Mouse (Mus musculus) CH12.LX (cell line): ENCODE measurements at regions not wholly inside any gene's neighbourhood (a gene's known extent, or its start where the extent isn't known, plus 50 kb on each side); places are given as distances from the start of the nearest gene placed in this dataset.

ENCODE experiments used
- DNase-seq: peaks from one replicate; pipeline ENCODE4 v3.0.0-alpha.2; 2013; ENCODE audit errors: extremely low read depth
- H3K27ac ChIP-seq: 2 replicates; pipeline ENCODE4 v1.5.1; 2012; ENCODE audit warnings: low read depth, mild to moderate bottlenecking, control low read depth, moderate library complexity; ENCODE audit not compliant: insufficient read depth
- H3K27me3 ChIP-seq: replicated peaks from 2 replicates; pipeline ENCODE3; 2012; ENCODE audit warnings: inconsistent platforms
- H3K36me3 ChIP-seq, 2 experiments: replicated peaks in 1 of 2; 2 replicates each; pipeline versions ENCODE3 to v1.6.1; 2012; ENCODE audit warnings: inconsistent platforms in 1 of 2, low read length in 1 of 2, mild to moderate bottlenecking in 1 of 2, mixed read lengths in 1 of 2, moderate library complexity in 1 of 2; ENCODE audit not compliant: control insufficient read depth in 1 of 2, insufficient read depth in 1 of 2
- H3K4me1 ChIP-seq, 2 experiments: 2 replicates each; pipeline ENCODE4 v1.6.1; 2012; ENCODE audit warnings: inconsistent platforms in 1 of 2, moderate library complexity in 1 of 2; ENCODE audit not compliant: insufficient read depth in 2 of 2, control insufficient read depth in 1 of 2
- H3K4me2 ChIP-seq: 2 replicates; pipeline ENCODE4 v1.6.1; 2012; ENCODE audit warnings: low read depth, mild to moderate bottlenecking, control low read depth; ENCODE audit not compliant: poor library complexity, insufficient read depth, severe bottlenecking
- H3K4me3 ChIP-seq, 3 experiments: fragments of 150-350 bp in 1 of 3; sonication (generic) in 1 of 3; replicated peaks in 1 of 3; 2 replicates each; pipeline versions ENCODE3 to v1.5.1; 2011 to 2012; ENCODE audit warnings: low read depth in 2 of 3, low read length in 2 of 3, mild to moderate bottlenecking in 2 of 3, moderate library complexity in 2 of 3, control low read depth in 1 of 3, improper control_type of control experiment in 1 of 3, inconsistent platforms in 1 of 3, mixed read lengths in 1 of 3; ENCODE audit not compliant: poor library complexity in 1 of 3
- H3K79me2 ChIP-seq: replicated peaks from 2 replicates; pipeline ENCODE4 v1.6.1; 2012; ENCODE audit warnings: mild to moderate bottlenecking, moderate library complexity; ENCODE audit not compliant: control insufficient read depth, poor library complexity, insufficient read depth, severe bottlenecking; ENCODE audit errors: extremely low read depth
- H3K9ac ChIP-seq: 2 replicates; pipeline ENCODE4 v1.6.1; 2012; ENCODE audit warnings: low read depth, mild to moderate bottlenecking, control low read depth, moderate library complexity; ENCODE audit not compliant: insufficient read depth
- H3K9me3 ChIP-seq: replicated peaks from 2 replicates; pipeline ENCODE3; 2012; ENCODE audit warnings: low read length, inconsistent platforms, mixed read lengths
- CHD1 ChIP-seq: IDR thresholded peaks from 2 replicates; pipeline ENCODE4 v1.6.1; 2012; ENCODE audit warnings: low read depth, low read length, improper control_type of control experiment, inconsistent platforms
- CTCF ChIP-seq, 2 experiments: IDR thresholded peaks in 1 of 2; conservative IDR thresholded peaks in 1 of 2; 2 replicates each; pipeline ENCODE4 v1.5.1; 2011 to 2012; ENCODE audit warnings: low read depth in 2 of 2, low read length in 2 of 2, improper control_type of control experiment in 1 of 2, inconsistent platforms in 1 of 2, mild to moderate bottlenecking in 1 of 2, moderate library complexity in 1 of 2
- ELF1 ChIP-seq: IDR thresholded peaks from 2 replicates; pipeline ENCODE4 v1.6.1; 2014; ENCODE audit warnings: low read depth, mild to moderate bottlenecking, inconsistent platforms, low read length, improper control_type of control experiment
- GABPA ChIP-seq: IDR thresholded peaks from 2 replicates; pipeline ENCODE4 v1.6.1; 2012; ENCODE audit warnings: low read depth, low read length, improper control_type of control experiment, inconsistent platforms; ENCODE audit not compliant: insufficient replicate concordance
- JUND ChIP-seq: conservative IDR thresholded peaks from 2 replicates; pipeline ENCODE4 v1.6.1; 2011; ENCODE audit warnings: low read depth, low read length, improper control_type of control experiment
- MAX ChIP-seq: IDR thresholded peaks from 2 replicates; pipeline ENCODE4 v1.6.1; 2011; ENCODE audit warnings: low read length, improper control_type of control experiment
- MEF2A ChIP-seq: IDR thresholded peaks from 2 replicates; pipeline ENCODE4 v1.6.1; 2014; ENCODE audit warnings: low read depth, mild to moderate bottlenecking, inconsistent platforms, low read length, improper control_type of control experiment, borderline replicate concordance
- NRF1 ChIP-seq: IDR thresholded peaks from 2 replicates; pipeline ENCODE4 v1.6.1; 2014; ENCODE audit warnings: low read depth, mild to moderate bottlenecking, inconsistent platforms, low read length, improper control_type of control experiment, moderate library complexity
- PAX5 ChIP-seq: IDR thresholded peaks from 2 replicates; pipeline ENCODE4 v1.6.1; 2012; ENCODE audit warnings: low read length, inconsistent platforms, mixed read lengths
- POLR2A ChIP-seq: IDR thresholded peaks from 2 replicates; pipeline ENCODE4 v1.6.1; 2011; ENCODE audit warnings: low read depth, mild to moderate bottlenecking, improper control_type of control experiment, low read length
- POLR2AphosphoS2 ChIP-seq: IDR thresholded peaks from 2 replicates; pipeline ENCODE4 v1.6.1; 2011; ENCODE audit warnings: low read depth, low read length, improper control_type of control experiment
- TBP ChIP-seq: conservative IDR thresholded peaks from 2 replicates; pipeline ENCODE4 v1.6.1; 2011; ENCODE audit warnings: low read depth, low read length, improper control_type of control experiment
- USF2 ChIP-seq: conservative IDR thresholded peaks from 2 replicates; pipeline ENCODE4 v1.6.1; 2011; ENCODE audit warnings: low read depth, low read length, improper control_type of control experiment
- ZKSCAN1 ChIP-seq: IDR thresholded peaks from 2 replicates; pipeline ENCODE4 v1.6.1; 2012; ENCODE audit warnings: low read depth, inconsistent platforms, low read length, improper control_type of control experiment, borderline replicate concordance
- dilution Hi-C: fragments of 300-500 bp; cut with MboI; formaldehyde crosslinking; loops from 2 replicates; pipeline ENCODE4 v1.14.3; 2020; ENCODE audit warnings: low sequenced_read_pairs; ENCODE audit not compliant: extremely low pct_unique_long_range_greater_than_20kb, extremely low pct_ligation_motif_present
- in situ Hi-C: fragments of 300-500 bp; cut with MboI; formaldehyde crosslinking; loops from 3 replicates; pipeline ENCODE4 v1.14.3; 2019; ENCODE audit warnings: low sequenced_read_pairs, low pct_ligation_motif_present, low pct_unique_long_range_greater_than_20kb, mixed read lengths

- in situ Hi-C loops (no loop called here), dilution Hi-C loops (no loop called here)
- 0 out of 2 replicates have a peak overlapping the region, but pooled peaks have one; percentile 21 for H3K4me2 ChIP-seq
- H3K4me1 ChIP-seq, result no peaks in the 10 kb centered on the region
- H3K9ac ChIP-seq, result no peak overlapping the region
- no peaks in the 10 kb centered on the region for H3K79me2 ChIP-seq
- no peak overlapping the region for H3K27ac ChIP-seq
- no peaks in the 10 kb centered on the region for H3K27me3 ChIP-seq
- TF ChIP-seq USF2, result no peak
- no peak for TF ChIP-seq TBP
- no peak for TF ChIP-seq NRF1
- TF ChIP-seq MAX, result no peak
- TF ChIP-seq ZKSCAN1, result no peak
- TF ChIP-seq POLR2A, result no peak
- H3K9me3 ChIP-seq, result peaks cover 26% of the 10 kb centered on the region
- H3K36me3 ChIP-seq, result no peaks in the 10 kb centered on the region
- DNase-seq, result no peak
- no peak overlapping the region for H3K4me3 ChIP-seq
These were observed 307.0 kb downstream of the Isl1 start for GRCm38 (mm10) chr13:116002391-116002899.

DNA sequence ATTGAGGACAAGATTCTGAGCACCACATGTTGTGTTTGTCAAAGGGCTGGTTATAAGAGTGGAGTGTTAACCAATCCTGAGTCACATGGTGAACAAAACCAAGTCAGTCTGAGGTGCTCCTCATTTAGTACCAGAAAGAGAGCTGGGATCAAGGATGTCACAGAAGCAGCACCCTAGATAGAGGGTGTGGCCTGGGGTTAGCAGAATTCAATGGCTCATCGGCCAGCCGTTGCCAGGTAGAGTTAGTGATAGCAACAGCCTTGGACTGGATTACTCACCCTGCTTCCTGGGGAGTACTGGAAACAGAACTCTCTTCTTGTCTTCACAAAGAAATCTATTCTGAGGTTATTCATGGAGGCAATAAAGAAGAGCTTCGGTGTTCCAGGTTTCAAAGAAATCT lies 318.9 kb downstream of the Isl1 start:
- dilution Hi-C loops (no loop called here), in situ Hi-C loops (no loop called here)

DNA sequence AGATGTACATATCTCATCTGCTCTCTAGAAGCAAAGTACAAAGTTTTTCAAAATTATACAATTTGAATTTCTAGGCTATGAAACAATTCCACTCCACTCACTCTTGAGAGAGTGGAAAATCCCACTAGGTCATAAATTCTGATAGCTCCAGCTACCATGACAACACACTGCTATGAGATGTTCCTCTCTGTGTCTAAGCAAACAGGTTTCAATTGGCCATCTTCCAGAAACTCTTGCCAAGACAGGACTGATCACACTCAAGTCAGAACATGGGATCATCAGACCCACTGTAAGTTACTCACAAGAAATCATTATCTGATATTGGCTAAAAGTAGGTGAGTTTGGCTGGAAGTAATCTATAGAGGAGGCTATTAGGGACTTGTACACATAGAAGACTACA lies 320.4 kb downstream of the Isl1 start:
- DNase-seq, result no peak
- Histone ChIP-seq H3K9ac (no peak overlapping the region), H3K27me3 (no peaks in the 10 kb centered on the region), H3K4me1 (no peaks in the 10 kb centered on the region), H3K27ac (no peak overlapping the region), H3K79me2 (no peaks in the 10 kb centered on the region), H3K9me3 (peaks cover 34% of the 10 kb centered on the region), H3K4me2 (no peak overlapping the region), H3K4me3 (no peak overlapping the region), H3K36me3 (no peaks in the 10 kb centered on the region)
- in situ Hi-C loops (no loop called here), dilution Hi-C loops (no loop called here)
- TF ChIP-seq ELF1 (no peak), JUND (no peak), POLR2AphosphoS2 (no peak), CTCF (conservative IDR thresholded peaks at IDR 0.05 in 1 of 2, IDR thresholded peaks at IDR 0.05 in 1 of 2; ENCODE audit: low read depth in 2 of 2, low read length in 2 of 2) (no peak)

More for the DNA sequence above, 318.9 kb downstream of the Isl1 start:
- Histone ChIP-seq H3K79me2 (no peaks in the 10 kb centered on the region), H3K4me1 (no peaks in the 10 kb centered on the region), H3K27me3 (no peaks in the 10 kb centered on the region), H3K27ac (no peak overlapping the region), H3K4me3 (no peak overlapping the region), H3K9ac (no peak overlapping the region), H3K9me3 (peaks cover 29% of the 10 kb centered on the region), H3K4me2 (no peak overlapping the region), H3K36me3 (no peaks in the 10 kb centered on the region)
- no peak for DNase-seq
- TF ChIP-seq PAX5 (no peak), MEF2A (no peak), NRF1 (no peak), GABPA (no peak), CHD1 (no peak)
